Mouse (Mus musculus): ENCODE results near the gene Kcnk7. TPM values are rescaled to one million over a fixed set of nuclear protein-coding genes. Genes with fewer than 3 reads are reported as not detected.

Gene Kcnk7
- polyA plus RNA-seq, 1 experiment from 2014 or later = not detected

- WGBS = 19% methylated on average over 9 of the region's 9 CpGs
- Histone ChIP-seq H3K4me3 (ENCODE audit: low read depth, low read length) (peak overlapping the region; percentile 89), H3K27me3 (replicated peaks; ENCODE audit: control insufficient read depth, insufficient read depth, low read length) (no peaks in the 10 kb centered on the region), H3K36me3 (ENCODE audit: control insufficient read depth, insufficient read depth, low read length) (peaks cover 61% of the 10 kb centered on the region), H3K4me2 (ENCODE audit: low read length) (peak overlapping the region; percentile 100), H3K27ac (ENCODE audit: low read depth, low read length) (peak overlapping the region; percentile 68; the same call in 1 of the 2 replicates), H3K4me1 (ENCODE audit: control insufficient read depth, insufficient read depth, low read length) (peaks cover 21% of the 10 kb centered on the region), H3K9ac (ENCODE audit: low read length) (peak overlapping the region; percentile 87), H3K9me3 (replicated peaks; ENCODE audit: control insufficient read depth, low read length) (no peaks in the 10 kb centered on the region)
- ATAC-seq (no peak), DNase-seq (ENCODE audit: low spot score) (no peak)
Measured at GRCm38 (mm10) chr19:5687738-5688137, 16.4 kb upstream of the Kcnk7 start.

- Histone ChIP-seq H3K4me2 (ENCODE audit: low read length) (peak within 1 kb of the TSS; percentile 100), H3K27me3 (replicated peaks; ENCODE audit: control insufficient read depth, insufficient read depth, low read length) (no peaks in the 10 kb centered on the region), H3K4me3 (ENCODE audit: low read depth, low read length) (peak within 1 kb of the TSS; percentile 89), H3K27ac (ENCODE audit: low read depth, low read length) (peak within 1 kb of the TSS; percentile 78), H3K4me1 (ENCODE audit: control insufficient read depth, insufficient read depth, low read length) (peaks cover 21% of the 10 kb centered on the region), H3K36me3 (ENCODE audit: control insufficient read depth, insufficient read depth, low read length) (peaks cover 60% of the 10 kb centered on the region), H3K9ac (ENCODE audit: low read length) (peak within 1 kb of the TSS; percentile 87), H3K9me3 (replicated peaks; ENCODE audit: control insufficient read depth, low read length) (no peaks in the 10 kb centered on the region)
- peak; percentile 96 for ATAC-seq
- WGBS = under 1% methylated on average over 69 of the region's 69 CpGs
- DNase-seq (ENCODE audit: low spot score) = peak; percentile 99
Measured at GRCm38 (mm10) chr19:5688200-5689087, 15.7 kb upstream of the Kcnk7 start, which contains the start of the genes Map3k11 and Pcnx3. Gene Map3k11 (plus strand): TSS chr19:5688742. Gene Pcnx3 (minus strand): TSS chr19:5688908.

DNA sequence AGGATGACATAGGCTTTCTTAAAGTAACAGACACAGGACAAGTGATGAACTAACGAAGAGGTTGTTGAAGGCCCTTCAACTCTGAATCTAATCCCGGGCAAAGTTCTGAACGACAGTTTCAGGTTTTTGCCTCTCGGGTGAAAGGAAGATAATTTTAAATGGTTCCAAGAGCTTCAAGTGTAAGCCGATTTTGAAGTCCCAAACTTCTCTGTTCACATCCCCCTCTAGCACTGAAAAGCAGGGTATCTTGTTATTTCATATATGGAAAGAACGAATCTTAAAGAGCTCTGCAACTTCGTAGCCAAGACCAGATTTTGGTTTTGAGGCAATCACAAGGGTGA, 15.1 kb upstream of the Kcnk7 start:
- WGBS = 2% methylated on average over 7 of the region's 7 CpGs
- peak overlapping the region; percentile 84 for H3K9ac ChIP-seq (ENCODE audit: low read length)
- H3K4me2 ChIP-seq (ENCODE audit: low read length) = peak overlapping the region; percentile 100
- no peaks in the 10 kb centered on the region for H3K9me3 ChIP-seq (replicated peaks; ENCODE audit: control insufficient read depth, low read length)
- DNase-seq (ENCODE audit: low spot score) (no peak), ATAC-seq (no peak)
- H3K36me3 ChIP-seq (ENCODE audit: control insufficient read depth, insufficient read depth, low read length) = peaks cover 60% of the 10 kb centered on the region
- H3K27me3 ChIP-seq (replicated peaks; ENCODE audit: control insufficient read depth, insufficient read depth, low read length) = no peaks in the 10 kb centered on the region
- H3K4me1 ChIP-seq (ENCODE audit: control insufficient read depth, insufficient read depth, low read length) = peaks cover 21% of the 10 kb centered on the region
- peak overlapping the region; percentile 89 for H3K4me3 ChIP-seq (ENCODE audit: low read depth, low read length)
- peak overlapping the region; percentile 61 for H3K27ac ChIP-seq (ENCODE audit: low read depth, low read length)

DNA sequence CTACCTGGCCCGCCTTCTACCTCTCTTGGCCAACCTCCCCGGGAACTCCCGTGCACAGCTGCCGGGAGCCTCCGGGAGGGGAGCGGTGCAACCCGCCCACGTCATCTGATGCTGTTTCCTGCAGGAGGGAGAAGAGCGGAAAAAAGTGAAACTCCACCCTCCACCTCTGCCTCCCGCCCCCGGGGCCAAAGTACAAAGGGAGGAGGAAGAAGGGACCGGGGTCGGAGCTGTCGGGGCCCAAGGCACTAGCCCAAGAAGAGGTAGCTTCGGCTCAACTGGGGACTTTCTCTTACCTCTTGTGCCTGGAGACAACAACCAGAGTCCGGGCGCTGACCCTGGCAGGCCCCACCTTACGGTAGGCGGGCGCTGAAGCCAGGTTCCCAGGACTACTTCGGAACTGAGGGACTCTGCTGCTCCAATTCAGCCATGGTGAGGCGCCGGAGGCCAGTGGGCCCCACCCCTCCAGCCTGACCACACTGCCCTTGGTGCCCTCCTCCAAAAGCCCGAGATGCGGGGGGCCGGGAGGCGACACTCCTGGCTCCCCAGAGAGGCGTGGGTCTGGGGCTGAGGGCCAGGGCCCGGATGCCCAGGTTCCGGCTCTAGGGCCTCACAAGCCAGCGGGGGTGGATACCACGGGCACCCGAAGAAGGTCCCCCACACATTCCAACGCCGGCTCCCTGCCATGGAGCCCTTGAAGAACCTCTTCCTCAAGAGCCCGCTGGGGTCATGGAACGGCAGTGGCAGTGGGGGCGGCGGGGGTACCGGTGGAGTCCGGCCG, 14.4 kb upstream of the Kcnk7 start:
- peaks cover 55% of the 10 kb centered on the region for H3K36me3 ChIP-seq (ENCODE audit: control insufficient read depth, insufficient read depth, low read length)
- H3K27me3 ChIP-seq (replicated peaks; ENCODE audit: control insufficient read depth, insufficient read depth, low read length) = no peaks in the 10 kb centered on the region
- peak overlapping the region; percentile 100 for H3K4me2 ChIP-seq (ENCODE audit: low read length)
- peak overlapping the region; percentile 89 for H3K4me3 ChIP-seq (ENCODE audit: low read depth, low read length)
- 9% methylated on average over 42 of the region's 42 CpGs for WGBS
- DNase-seq (ENCODE audit: low spot score) (peak; percentile 66), ATAC-seq (peak; percentile 29; the same call in 1 of the 2 replicates)
- peak overlapping the region; percentile 84 for H3K9ac ChIP-seq (ENCODE audit: low read length)
- peak overlapping the region; percentile 61 for H3K27ac ChIP-seq (ENCODE audit: low read depth, low read length)
- H3K4me1 ChIP-seq (ENCODE audit: control insufficient read depth, insufficient read depth, low read length) = peaks cover 21% of the 10 kb centered on the region
- no peaks in the 10 kb centered on the region for H3K9me3 ChIP-seq (replicated peaks; ENCODE audit: control insufficient read depth, low read length)

GRCm38 (mm10) chr19:5690343-5690735, 13.8 kb upstream of the Kcnk7 start:
- H3K4me2 ChIP-seq (ENCODE audit: low read length) = peak overlapping the region; percentile 100
- H3K9ac ChIP-seq (ENCODE audit: low read length) = peak overlapping the region; percentile 84
- H3K9me3 ChIP-seq (replicated peaks; ENCODE audit: control insufficient read depth, low read length) = no peaks in the 10 kb centered on the region
- peaks cover 21% of the 10 kb centered on the region for H3K4me1 ChIP-seq (ENCODE audit: control insufficient read depth, insufficient read depth, low read length)
- H3K4me3 ChIP-seq (ENCODE audit: low read depth, low read length) = peak overlapping the region; percentile 89
- no peak for ATAC-seq
- H3K36me3 ChIP-seq (ENCODE audit: control insufficient read depth, insufficient read depth, low read length) = peaks cover 55% of the 10 kb centered on the region
- WGBS = 77% methylated on average over 15 of the region's 15 CpGs
- H3K27ac ChIP-seq (ENCODE audit: low read depth, low read length) = peak overlapping the region; percentile 61; the same call in 1 of the 2 replicates
- no peak for DNase-seq (ENCODE audit: low spot score)
- no peaks in the 10 kb centered on the region for H3K27me3 ChIP-seq (replicated peaks; ENCODE audit: control insufficient read depth, insufficient read depth, low read length)

DNA sequence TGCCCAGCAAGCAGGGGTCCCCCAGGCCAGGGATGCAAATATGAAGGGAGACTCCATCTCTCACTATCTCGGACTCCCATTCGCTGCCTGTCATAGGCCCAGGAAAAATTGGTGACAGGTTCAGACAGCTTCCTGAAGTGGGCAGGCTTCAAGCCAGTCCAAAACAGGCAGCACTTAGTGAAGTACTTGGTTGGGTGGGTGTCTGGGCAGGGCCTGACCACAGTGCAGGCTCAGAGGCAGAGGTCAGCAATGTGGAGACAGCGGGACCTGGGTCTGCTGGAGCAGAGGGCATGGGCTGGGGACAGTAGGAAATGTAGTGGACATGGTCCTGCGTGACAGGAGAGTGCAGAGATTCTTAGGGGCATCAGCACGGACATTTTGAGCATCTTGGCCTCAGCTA, 12.6 kb upstream of the Kcnk7 start:
- 93% methylated on average over 5 of the region's 5 CpGs for WGBS
- no peaks in the 10 kb centered on the region for H3K27me3 ChIP-seq (replicated peaks; ENCODE audit: control insufficient read depth, insufficient read depth, low read length)
- H3K36me3 ChIP-seq (ENCODE audit: control insufficient read depth, insufficient read depth, low read length) = peaks cover 54% of the 10 kb centered on the region
- H3K9ac ChIP-seq (ENCODE audit: low read length) = peak overlapping the region; percentile 40
- no peak overlapping the region for H3K27ac ChIP-seq (ENCODE audit: low read depth, low read length)
- 0 out of 2 replicates have a peak overlapping the region, but pooled peaks have one; percentile 89 for H3K4me3 ChIP-seq (ENCODE audit: low read depth, low read length)
- peaks cover 24% of the 10 kb centered on the region for H3K4me1 ChIP-seq (ENCODE audit: control insufficient read depth, insufficient read depth, low read length)
- no peak for DNase-seq (ENCODE audit: low spot score)
- no peak for ATAC-seq
- H3K9me3 ChIP-seq (replicated peaks; ENCODE audit: control insufficient read depth, low read length) = no peaks in the 10 kb centered on the region
- peak overlapping the region; percentile 100 for H3K4me2 ChIP-seq (ENCODE audit: low read length)

DNA sequence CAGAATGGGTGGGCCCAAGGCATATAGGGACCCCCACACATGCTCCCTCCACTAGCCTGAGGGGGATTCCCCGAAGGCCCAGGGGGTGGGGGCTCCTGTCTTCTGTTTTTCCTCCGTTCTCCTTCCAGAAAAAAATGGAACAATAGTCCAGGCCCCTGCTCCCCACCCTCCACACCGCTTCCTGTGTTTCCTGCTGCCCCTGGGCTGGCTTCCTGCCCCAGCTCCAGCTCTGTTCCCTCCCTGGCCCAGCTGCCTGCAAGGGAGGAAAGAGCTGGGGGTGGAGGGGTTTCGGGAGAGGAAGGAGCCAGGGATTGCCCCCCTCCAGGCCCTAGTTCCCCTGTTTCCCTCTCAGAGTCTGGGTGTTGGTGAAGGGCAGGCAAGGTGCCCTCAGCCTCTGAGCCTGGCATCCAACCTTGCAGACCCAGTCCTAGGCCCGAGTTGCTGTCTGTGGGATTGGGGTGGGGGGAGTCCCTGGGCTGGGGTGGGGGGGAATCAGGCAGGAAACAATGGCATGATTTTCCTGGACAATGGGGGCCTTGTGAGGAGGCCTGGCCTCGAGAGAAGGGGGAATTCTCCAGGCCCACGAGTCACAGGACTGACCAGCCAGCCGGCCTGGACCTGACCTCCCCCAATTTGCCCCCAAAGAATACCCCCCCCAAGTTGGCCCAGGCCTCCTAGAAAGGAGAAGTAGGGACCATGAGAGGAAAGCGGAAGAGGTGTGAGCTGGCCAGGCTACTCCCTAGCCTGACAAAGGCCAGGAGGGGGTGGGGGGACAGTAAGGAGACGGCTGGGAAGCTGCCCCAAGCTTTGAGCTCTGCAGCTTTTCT, 11.9 kb upstream of the Kcnk7 start:
- H3K4me1 ChIP-seq (ENCODE audit: control insufficient read depth, insufficient read depth, low read length) = peaks cover 23% of the 10 kb centered on the region
- H3K4me2 ChIP-seq (ENCODE audit: low read length) = peak overlapping the region; percentile 4; the same call in 1 of the 2 replicates
- no peaks in the 10 kb centered on the region for H3K27me3 ChIP-seq (replicated peaks; ENCODE audit: control insufficient read depth, insufficient read depth, low read length)
- ATAC-seq (no peak), DNase-seq (ENCODE audit: low spot score) (no peak)
- H3K4me3 ChIP-seq (ENCODE audit: low read depth, low read length) = no peak overlapping the region
- H3K36me3 ChIP-seq (ENCODE audit: control insufficient read depth, insufficient read depth, low read length) = peaks cover 57% of the 10 kb centered on the region
- WGBS = 74% methylated on average over 10 of the region's 10 CpGs
- H3K27ac ChIP-seq (ENCODE audit: low read depth, low read length) = peak overlapping the region; percentile 27; the same call in 1 of the 2 replicates
- no peaks in the 10 kb centered on the region for H3K9me3 ChIP-seq (replicated peaks; ENCODE audit: control insufficient read depth, low read length)
- H3K9ac ChIP-seq (ENCODE audit: low read length) = peak overlapping the region; percentile 40

- 0 out of 2 replicates have a peak overlapping the region, but pooled peaks have one; percentile 27 for H3K27ac ChIP-seq (ENCODE audit: low read depth, low read length)
- no peak for DNase-seq (ENCODE audit: low spot score)
- H3K36me3 ChIP-seq (ENCODE audit: control insufficient read depth, insufficient read depth, low read length) = peaks cover 63% of the 10 kb centered on the region
- H3K4me1 ChIP-seq (ENCODE audit: control insufficient read depth, insufficient read depth, low read length) = peaks cover 17% of the 10 kb centered on the region
- H3K4me3 ChIP-seq (ENCODE audit: low read depth, low read length) = no peak overlapping the region
- no peak for ATAC-seq
- 86% methylated on average over 10 of the region's 10 CpGs for WGBS
- no peaks in the 10 kb centered on the region for H3K27me3 ChIP-seq (replicated peaks; ENCODE audit: control insufficient read depth, insufficient read depth, low read length)
- peak overlapping the region; percentile 32; the same call in 1 of the 2 replicates for H3K9ac ChIP-seq (ENCODE audit: low read length)
- H3K9me3 ChIP-seq (replicated peaks; ENCODE audit: control insufficient read depth, low read length) = no peaks in the 10 kb centered on the region
- H3K4me2 ChIP-seq (ENCODE audit: low read length) = 0 out of 2 replicates have a peak overlapping the region, but pooled peaks have one; percentile 4
Measured at GRCm38 (mm10) chr19:5692913-5693396, 11.2 kb upstream of the Kcnk7 start.
